Mouse (Mus musculus): ENCODE data around the gene Arl8b. TPM values are rescaled to one million over a fixed set of nuclear protein-coding genes. Genes with fewer than 3 reads are reported as not detected.

The Arl8b gene
- 62.4 TPM for polyA plus RNA-seq (2017; shearing (Covaris generic))

DNA sequence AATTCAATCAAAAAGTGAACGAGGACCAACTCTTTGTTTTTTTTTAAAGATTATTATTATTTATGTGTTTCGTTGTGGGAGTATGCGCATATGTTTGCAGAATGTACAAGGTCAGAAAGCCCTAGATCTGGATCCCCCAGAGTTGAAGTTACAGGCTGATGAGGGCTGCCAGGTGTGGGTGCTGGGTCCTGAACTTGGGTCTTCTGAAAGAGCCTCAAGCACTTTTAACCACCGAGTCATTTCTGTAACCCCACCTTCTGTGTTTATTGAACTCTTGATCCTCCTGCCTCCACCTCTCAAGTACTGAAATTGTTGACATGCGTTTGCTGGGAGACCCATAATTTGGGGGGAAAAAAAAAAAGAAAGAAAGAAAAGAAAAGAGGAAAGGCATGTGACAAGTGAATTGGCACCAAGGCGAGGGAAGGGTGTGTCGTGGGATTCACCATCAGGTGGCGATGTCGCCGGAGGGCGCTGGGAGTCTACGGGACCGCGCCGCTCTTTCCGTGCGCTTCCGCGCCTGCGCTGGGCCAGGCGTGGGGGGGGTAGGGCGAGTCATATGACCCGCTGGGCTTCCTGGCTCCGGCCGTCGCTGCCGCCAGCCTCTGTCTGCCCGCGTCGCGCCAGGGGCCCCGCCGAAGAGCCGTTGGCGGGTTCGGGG is at the start of gene Arl8b:
Arl8b (plus strand) TSS at position 574 of the 658 bp plus-strand sequence.

DNA sequence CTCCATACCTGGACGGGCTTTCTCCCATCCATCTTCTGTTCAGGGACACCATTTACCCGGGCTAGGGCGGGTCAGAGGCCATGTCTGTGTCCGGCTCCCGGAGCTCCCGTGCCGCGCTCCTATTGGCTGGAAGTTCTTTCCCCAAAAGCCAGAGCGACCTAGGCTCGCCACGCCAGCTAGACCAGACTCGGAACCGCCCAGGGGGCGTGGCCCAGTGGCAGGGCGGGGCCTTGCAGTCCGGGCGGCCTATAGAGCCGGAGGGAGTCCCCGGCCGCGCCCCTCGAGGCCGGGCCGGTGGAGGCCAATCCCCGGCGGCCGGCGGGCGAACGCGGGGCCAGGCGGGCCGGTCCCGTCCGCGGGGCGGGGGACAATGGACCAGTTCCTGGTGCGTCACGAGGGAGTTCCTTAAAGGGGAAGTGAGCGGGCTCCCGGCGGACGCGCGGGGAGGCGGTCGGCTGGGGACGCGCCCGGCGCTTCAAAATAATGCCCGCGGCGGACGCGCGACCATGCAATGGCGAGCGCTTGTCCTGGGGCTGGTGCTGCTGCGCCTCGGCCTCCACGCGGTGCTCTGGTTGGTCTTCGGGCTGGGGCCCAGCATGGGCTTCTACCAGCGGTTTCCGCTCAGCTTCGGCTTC is 45.5 kb downstream of the Arl8b start, which contains the start of gene Edem1:
Edem1 (plus strand) TSS at position 408 of the 635 bp plus-strand sequence.

Other genes starting within 250 kb of the Arl8b start
- gene Bhlhe40, start 122.5 kb upstream of the Arl8b start, polyA plus RNA-seq (2017; shearing (Covaris generic)): 898 TPM
- gene Edem1, start 45.5 kb downstream of the Arl8b start, polyA plus RNA-seq (2017; shearing (Covaris generic)): 181 TPM

Data from effector memory CD4-positive, alpha-beta T cell, adult 7 months (primary cell).